Mouse (Mus musculus) neural tube, embryonic 14.5 days (tissue): ENCODE data around the gene Gm28230. TPM values are rescaled to one million over a fixed set of nuclear protein-coding genes. Genes with fewer than 3 reads are reported as not detected.
A peak's percentile ranks its signal among the peaks of the same experiment; 100 is the strongest.

Experiments
- ATAC-seq: fragments of 200-750 bp; cut with Nextera tagmentation; 2 replicates; pipeline ENCODE4 v1.8.0; 2017; ENCODE audit warnings: low read depth, mild to moderate bottlenecking, moderate TSS enrichment, moderate library complexity
- H3K27ac ChIP-seq: fragments of 300-500 bp; sonication (generic); 2 replicates; pipeline ENCODE4 v1.5.1; 2014; ENCODE audit warnings: low read depth, mild to moderate bottlenecking, control low read depth, low read length, moderate library complexity, mixed read lengths
- H3K27me3 ChIP-seq: fragments of 300-500 bp; sonication (generic); 2 replicates; pipeline ENCODE4 v1.6.1; 2014; ENCODE audit warnings: low read length; ENCODE audit not compliant: control insufficient read depth, insufficient read depth
- H3K36me3 ChIP-seq: fragments of 300-500 bp; sonication (generic); 2 replicates; pipeline ENCODE4 v1.6.1; 2014; ENCODE audit warnings: low read length, mixed read lengths; ENCODE audit not compliant: control insufficient read depth, insufficient read depth
- H3K4me1 ChIP-seq: fragments of 300-500 bp; sonication (generic); 2 replicates; pipeline ENCODE4 v1.6.1; 2014; ENCODE audit warnings: low read length; ENCODE audit not compliant: control insufficient read depth, insufficient read depth
- H3K4me2 ChIP-seq: fragments of 300-500 bp; sonication (generic); 2 replicates; pipeline ENCODE4 v1.6.1; 2014; ENCODE audit warnings: mild to moderate bottlenecking, low read depth, low read length, control low read depth
- H3K4me3 ChIP-seq: fragments of 300-500 bp; sonication (generic); 2 replicates; pipeline ENCODE4 v1.5.1; 2014; ENCODE audit warnings: low read depth, low read length, control low read depth, mixed read lengths
- H3K9ac ChIP-seq: fragments of 300-500 bp; sonication (generic); replicated peaks from 2 replicates; pipeline ENCODE4 v1.6.1; 2014; ENCODE audit warnings: low read depth, mild to moderate bottlenecking, control low read depth, low read length, mixed read lengths
- H3K9me3 ChIP-seq: fragments of 300-500 bp; sonication (generic); 2 replicates; pipeline ENCODE4 v1.6.1; 2016; ENCODE audit warnings: low read length; ENCODE audit not compliant: control insufficient read depth
- WGBS: fragments of 180-500 bp; shearing (Covaris S2); extraction: QIAGEN DNeasy Blood & Tissue Kit; methylation state at CpG from one replicate; pipeline ENCODE4 v1.1.7; 2014; 5-methylcytosine and 5-hydroxymethylcytosine counted together
- polyA plus RNA-seq: library from polyadenylated mRNA; unstranded; fragments of >200 nt; fragmentation: Nextera tagmentation; extraction: Ambion mirVana; gene quantifications from 2 replicates; pipeline ENCODE4 v1.2.1, GENCODE M21; 2014

Gene Gm28230
- polyA plus RNA-seq, 1 experiment from 2014 or later: 2.5 TPM

DNA sequence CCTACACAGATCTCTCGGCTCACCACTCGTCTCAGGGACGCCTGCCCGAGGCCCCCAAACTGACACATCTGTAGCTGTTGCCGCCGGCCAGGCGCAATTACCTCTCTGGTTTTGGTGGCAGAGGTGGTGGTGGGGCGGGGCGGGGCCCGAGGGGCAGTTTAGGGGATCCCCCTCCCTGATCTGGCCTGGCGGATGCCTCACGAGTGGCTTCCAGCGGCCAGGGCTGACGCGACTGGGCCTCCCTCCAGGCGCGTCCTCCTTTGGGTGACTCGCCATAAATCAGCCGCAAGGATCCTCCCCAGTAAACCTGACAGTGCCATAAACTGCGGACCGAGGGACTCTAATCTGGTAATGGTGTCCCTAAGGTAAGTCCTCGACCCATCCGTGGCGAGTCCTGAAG lies 20.5 kb downstream of the Gm28230 start:
- ATAC-seq: peak; percentile 7; the same call in 1 of the 2 replicates
- peak overlapping the region; percentile 66 for H3K4me2 ChIP-seq
- 3% methylated on average over 24 of the region's 24 CpGs for WGBS
- H3K27ac ChIP-seq: peak overlapping the region; percentile 91
- H3K36me3 ChIP-seq: peaks cover 14% of the 10 kb centered on the region
- H3K27me3 ChIP-seq: no peaks in the 10 kb centered on the region
- peak overlapping the region; percentile 22 for H3K4me3 ChIP-seq
- peak overlapping the region; percentile 62 for H3K9ac ChIP-seq
- H3K4me1 ChIP-seq: peaks cover 63% of the 10 kb centered on the region
- no peaks in the 10 kb centered on the region for H3K9me3 ChIP-seq

DNA sequence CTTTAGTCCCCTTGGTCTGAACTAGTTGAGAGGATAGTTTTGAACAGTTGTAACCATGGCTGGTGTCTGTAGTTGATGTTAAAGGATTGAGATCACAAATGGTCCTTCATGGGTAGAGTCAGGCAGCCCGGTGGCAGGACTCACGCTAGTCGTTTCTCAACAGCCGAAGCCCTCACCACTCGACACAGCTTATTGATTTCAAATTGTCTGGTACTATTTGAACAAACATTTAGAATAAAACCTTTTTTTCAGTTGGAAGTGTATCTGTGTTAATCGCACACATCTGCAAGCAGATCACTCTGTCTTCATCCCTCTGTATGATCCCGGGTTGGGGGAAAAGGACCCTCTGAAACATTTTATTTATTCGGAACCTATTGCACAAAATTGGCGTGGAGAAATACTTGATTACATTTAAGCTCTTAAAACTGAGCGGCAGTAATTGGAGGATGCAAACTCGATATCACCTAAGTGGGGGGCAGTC lies 21.2 kb downstream of the Gm28230 start:
- H3K27ac ChIP-seq: peak overlapping the region; percentile 91
- 9% methylated on average over 11 of the region's 11 CpGs for WGBS
- peak overlapping the region; percentile 51; the same call in 1 of the 2 replicates for H3K9ac ChIP-seq
- H3K4me3 ChIP-seq: peak overlapping the region; percentile 22; the same call in 1 of the 2 replicates
- peaks cover 65% of the 10 kb centered on the region for H3K4me1 ChIP-seq
- H3K9me3 ChIP-seq: no peaks in the 10 kb centered on the region
- no peak for ATAC-seq
- H3K4me2 ChIP-seq: peak overlapping the region; percentile 66; the same call in 1 of the 2 replicates
- H3K36me3 ChIP-seq: peaks cover 14% of the 10 kb centered on the region
- no peaks in the 10 kb centered on the region for H3K27me3 ChIP-seq

GRCm38 (mm10) chr2:74748436-74748995 lies 22.0 kb downstream of the Gm28230 start:
- Histone ChIP-seq H3K4me3 (peak overlapping the region; percentile 28; the same call in 1 of the 2 replicates), H3K36me3 (peaks cover 14% of the 10 kb centered on the region), H3K9ac (peak overlapping the region; percentile 51), H3K27me3 (no peaks in the 10 kb centered on the region), H3K9me3 (no peaks in the 10 kb centered on the region), H3K27ac (peak overlapping the region; percentile 91), H3K4me1 (peaks cover 72% of the 10 kb centered on the region), H3K4me2 (peak overlapping the region; percentile 66)
- 13% methylated on average over 9 of the region's 9 CpGs for WGBS
- ATAC-seq: no peak

- Histone ChIP-seq H3K36me3 (peaks cover 12% of the 10 kb centered on the region), H3K27me3 (no peaks in the 10 kb centered on the region), H3K9ac (peak overlapping the region; percentile 51), H3K4me1 (peaks cover 72% of the 10 kb centered on the region), H3K27ac (peak overlapping the region; percentile 91), H3K4me3 (peak overlapping the region; percentile 28), H3K9me3 (no peaks in the 10 kb centered on the region), H3K4me2 (peak overlapping the region; percentile 66)
- under 1% methylated on average over 47 of the region's 47 CpGs for WGBS
- ATAC-seq: peak; percentile 83
Measured at GRCm38 (mm10) chr2:74749337-74750121, 23.0 kb downstream of the Gm28230 start.

DNA sequence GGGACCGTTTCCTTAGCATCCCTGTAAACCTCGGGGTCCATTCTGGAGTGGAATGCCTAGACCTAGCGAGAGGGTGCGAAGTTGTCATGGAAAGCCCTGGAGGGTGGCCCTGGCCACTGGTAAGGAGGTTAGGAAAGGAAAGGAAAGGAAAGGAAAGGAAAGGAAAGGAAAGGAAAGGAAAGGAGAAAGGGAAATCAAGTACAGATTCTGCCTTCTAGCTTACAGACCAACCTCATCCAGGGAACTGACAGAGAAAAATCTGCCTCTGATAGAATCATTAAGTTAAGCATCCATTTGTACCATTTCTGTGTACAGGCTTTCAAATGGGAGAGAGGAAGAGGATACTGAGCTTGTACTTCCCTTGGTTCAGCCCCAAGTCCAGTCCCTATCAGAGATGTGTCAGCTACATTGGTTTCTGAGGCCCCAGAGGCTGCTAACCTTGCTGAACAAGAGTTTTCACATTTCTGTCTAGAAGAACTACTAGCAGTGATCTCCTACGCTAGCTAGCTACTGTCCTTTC lies 24.3 kb downstream of the Gm28230 start:
- WGBS: 39% methylated on average over 5 of the region's 5 CpGs
- H3K4me2 ChIP-seq: no peak overlapping the region
- no peaks in the 10 kb centered on the region for H3K9me3 ChIP-seq
- peaks cover 12% of the 10 kb centered on the region for H3K36me3 ChIP-seq
- H3K4me3 ChIP-seq: no peak overlapping the region
- peak overlapping the region; percentile 91 for H3K27ac ChIP-seq
- no peak for ATAC-seq
- H3K27me3 ChIP-seq: no peaks in the 10 kb centered on the region
- peaks cover 59% of the 10 kb centered on the region for H3K4me1 ChIP-seq
- no peak overlapping the region for H3K9ac ChIP-seq

DNA sequence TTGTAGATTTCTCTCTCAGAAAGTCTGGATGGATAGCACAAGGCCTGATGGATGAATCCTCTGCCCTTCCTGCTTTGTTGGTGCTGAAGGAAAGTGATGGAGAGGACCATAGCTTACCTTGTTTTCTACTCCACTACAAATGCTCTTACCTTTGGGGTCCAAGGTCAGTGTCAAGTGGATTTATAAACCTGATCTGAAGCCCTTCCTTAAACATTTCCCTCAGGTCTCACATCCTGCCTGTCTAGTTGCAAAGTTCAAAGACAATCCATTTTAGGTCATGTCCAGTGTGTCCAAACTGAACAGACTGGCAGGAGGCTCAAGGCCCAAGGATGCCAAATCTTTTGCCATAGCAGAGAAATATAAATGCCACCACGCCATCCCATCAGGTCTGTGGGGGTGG lies 25.3 kb downstream of the Gm28230 start:
- no peak for ATAC-seq
- no peak overlapping the region for H3K9ac ChIP-seq
- peaks cover 48% of the 10 kb centered on the region for H3K4me1 ChIP-seq
- no peak overlapping the region; the same call in 1 of the 2 replicates for H3K4me2 ChIP-seq
- WGBS: 93% methylated on average over 1 of the region's 1 CpGs
- no peak overlapping the region for H3K4me3 ChIP-seq
- H3K27me3 ChIP-seq: no peaks in the 10 kb centered on the region
- peaks cover 4% of the 10 kb centered on the region for H3K36me3 ChIP-seq
- H3K27ac ChIP-seq: no peak overlapping the region
- no peaks in the 10 kb centered on the region for H3K9me3 ChIP-seq

DNA sequence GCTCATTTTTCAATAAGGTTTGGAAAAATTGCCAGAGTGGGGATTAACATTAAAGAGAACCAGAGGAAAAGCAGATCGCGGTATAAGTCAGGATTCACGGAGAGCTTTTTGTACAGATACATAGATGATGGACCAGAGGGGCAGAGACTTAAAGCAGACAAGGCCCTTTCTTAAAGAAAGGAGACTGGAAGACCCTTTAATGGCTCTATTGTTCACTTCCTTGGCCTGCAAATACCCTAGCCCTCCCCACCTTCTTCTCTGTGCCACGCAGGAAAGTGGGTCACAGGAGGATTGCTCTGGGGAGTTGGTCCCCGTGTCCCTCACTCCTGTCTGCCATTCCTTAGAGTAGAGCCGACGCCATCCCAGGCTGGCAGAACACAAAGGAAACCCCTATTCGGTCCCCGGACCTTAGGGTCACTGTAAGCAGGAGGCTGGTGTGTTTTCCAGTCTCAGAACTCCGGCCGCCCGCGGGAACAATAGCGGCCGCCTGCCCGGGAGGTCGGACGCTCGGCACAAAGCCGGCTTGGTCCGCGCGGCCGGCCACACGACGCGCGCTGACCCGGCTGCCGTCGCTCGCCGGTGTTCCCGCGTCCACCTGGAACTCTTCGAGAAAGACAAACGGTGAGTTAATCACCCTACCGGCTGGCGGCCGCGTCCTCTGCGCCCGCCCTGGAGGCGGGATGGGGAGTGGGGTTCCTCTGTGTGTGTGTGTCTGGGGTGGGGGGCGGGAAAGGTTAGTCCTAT lies 26.1 kb downstream of the Gm28230 start:
- H3K4me1 ChIP-seq: peaks cover 42% of the 10 kb centered on the region
- H3K4me2 ChIP-seq: peak overlapping the region; percentile 69
- WGBS: 2% methylated on average over 43 of the region's 45 CpGs
- H3K9me3 ChIP-seq: no peaks in the 10 kb centered on the region
- H3K9ac ChIP-seq: peak overlapping the region; percentile 57
- H3K4me3 ChIP-seq: peak overlapping the region; percentile 32
- H3K27ac ChIP-seq: 0 out of 2 replicates have a peak overlapping the region, but pooled peaks have one; percentile 52
- H3K27me3 ChIP-seq: no peaks in the 10 kb centered on the region
- ATAC-seq: peak; percentile 12; the same call in 1 of the 2 replicates
- H3K36me3 ChIP-seq: no peaks in the 10 kb centered on the region

- Histone ChIP-seq H3K9me3 (no peaks in the 10 kb centered on the region), H3K4me3 (peak overlapping the region; percentile 32), H3K4me2 (peak overlapping the region; percentile 69), H3K9ac (peak overlapping the region; percentile 57), H3K36me3 (no peaks in the 10 kb centered on the region), H3K27ac (peak overlapping the region; percentile 10; the same call in 1 of the 2 replicates), H3K4me1 (peaks cover 39% of the 10 kb centered on the region), H3K27me3 (no peaks in the 10 kb centered on the region)
- no peak for ATAC-seq
- WGBS: 2% methylated on average over 23 of the region's 25 CpGs
Measured at GRCm38 (mm10) chr2:74753175-74753523, 26.6 kb downstream of the Gm28230 start.
